ENCODE assay signal across 13 mouse cellular contexts in genomic region chr7:132568817-132569216, GRCm38 (mm10). TPM values are rescaled to one million over a fixed set of nuclear protein-coding genes. Genes with fewer than 3 reads are reported as not detected.
DNase-seq lines count a peak whose midpoint lies in the region; ATAC-seq and TF ChIP-seq lines count a peak whose summit lies in the region.
"Had no signal": no experiment of that assay in that cellular context is flagged by ENCODE, and none has a peak within 500 bp of the region (broad histone marks: within the 10 kb centered on the region; RNA-seq: fewer than 3 reads in every experiment).

No protein-coding gene starts in this region.

- H3K4me3 ChIP-seq in gastrocnemius, adult 2 months: no peak overlapping the region
- no peak overlapping the region for H3K4me3 ChIP-seq in spleen, adult 2 months (ENCODE audit: extremely low read depth, insufficient read depth, insufficient read length)
- no peak overlapping the region for H3K4me3 ChIP-seq in midbrain, embryonic 15.5 days
- H3K4me3 ChIP-seq: embryonic facial prominence, embryonic 13.5 days; heart, embryonic 15.5 days; midbrain, embryonic 10.5 days had no signal

- H3K9me3 ChIP-seq in midbrain, embryonic 15.5 days: no peaks in the 10 kb centered on the region
- H3K9me3 ChIP-seq: embryonic facial prominence, embryonic 13.5 days; heart, embryonic 15.5 days; midbrain, embryonic 10.5 days had no signal

- peak; percentile 64 for ATAC-seq in common myeloid progenitor, adult 5-6 weeks (replicated peaks; ENCODE audit: low read depth, poor library complexity, severe bottlenecking)
- no peak for ATAC-seq in midbrain, embryonic 15.5 days (replicated peaks)

- peaks cover 11% of the 10 kb centered on the region for H3K36me3 ChIP-seq in spleen, adult 2 months (ENCODE audit: control insufficient read depth, insufficient read depth, low read length)
- H3K36me3 ChIP-seq in midbrain, embryonic 15.5 days (replicated peaks): no peaks in the 10 kb centered on the region

- H3K27ac ChIP-seq in gastrocnemius, adult 2 months: peak overlapping the region; percentile 29
- peak overlapping the region; percentile 79 for H3K27ac ChIP-seq in spleen, adult 2 months (ENCODE audit: insufficient read depth, low read length)
- no peak overlapping the region for H3K27ac ChIP-seq in midbrain, embryonic 15.5 days
- H3K27ac ChIP-seq: embryonic facial prominence, embryonic 13.5 days; heart, embryonic 15.5 days; midbrain, embryonic 10.5 days had no signal

- H3K4me1 ChIP-seq in spleen, adult 2 months (ENCODE audit: control insufficient read depth, insufficient read depth, insufficient read length): peaks cover 6% of the 10 kb centered on the region; the same call in 1 of the 2 replicates
- no peaks in the 10 kb centered on the region for H3K4me1 ChIP-seq in midbrain, embryonic 15.5 days

- H3K9ac ChIP-seq in midbrain, embryonic 15.5 days: no peak overlapping the region
- H3K9ac ChIP-seq: embryonic facial prominence, embryonic 13.5 days; heart, embryonic 15.5 days had no signal

- H3K27me3 ChIP-seq in spleen, adult 2 months (ENCODE audit: control insufficient read depth, insufficient read depth, low read length): no peaks in the 10 kb centered on the region
- no peaks in the 10 kb centered on the region for H3K27me3 ChIP-seq in midbrain, embryonic 15.5 days (replicated peaks)
- H3K27me3 ChIP-seq: embryonic facial prominence, embryonic 13.5 days; heart, embryonic 15.5 days had no signal

- TF ChIP-seq CTCF in gastrocnemius, adult 2 months (IDR thresholded peaks at IDR 0.05): no peak
- no peak for TF ChIP-seq CTCF in spleen, adult 2 months (IDR thresholded peaks at IDR 0.05; ENCODE audit: extremely low read depth, insufficient read depth, insufficient read length, insufficient replicate concordance)

- intact Hi-C loops in gastrocnemius, adult 2 months (cut with DNase I): no loop called here
- intact Hi-C loops in gastrocnemius, postnatal 36 days (cut with DNase I): no loop called here

- no peak overlapping the region for H3K4me2 ChIP-seq in midbrain, embryonic 15.5 days
- H3K4me2 ChIP-seq: embryonic facial prominence, embryonic 13.5 days; heart, embryonic 15.5 days had no signal

- no peak; the same call in 1 of the 2 replicates for TF ChIP-seq POLR2A in spleen, adult 2 months (IDR thresholded peaks at IDR 0.05; ENCODE audit: low read depth, low read length)

- DNase-seq in gastrocnemius, adult 2 months: peak; percentile 37
- no peak for DNase-seq in gastrocnemius, postnatal 36 days
- DNase-seq in A20 (ENCODE audit: low read depth, low spot score): peak; percentile 87
- DNase-seq in spleen, adult 2 months (ENCODE audit: low read depth in 1 of 2, low spot score in 2 of 2): peak; percentile 59 to 74
- no peak for DNase-seq in frontal cortex, postnatal 14 days (ENCODE audit: low spot score in 2 of 2)
- no peak for DNase-seq in cerebellum, postnatal 4 days (ENCODE audit: low spot score in 2 of 2)
- DNase-seq: kidney, adult 18-20 months had no signal

- 21% methylated on average over 6 of the region's 6 CpGs for WGBS in spleen, adult 2 months
- 81% methylated on average over 6 of the region's 6 CpGs for WGBS in midbrain, embryonic 15.5 days

RNA-seq across cellular contexts. Expression of gene Oat, which starts 7.4 kb away (rescaled TPM):
- total RNA-seq in gastrocnemius, adult 2 months (2021): 100 to 1,000 TPM; 155 to 159 TPM
- total RNA-seq in gastrocnemius, postnatal 36 days (2021): 100 to 1,000 TPM; 129 to 144 TPM
- total RNA-seq in common myeloid progenitor, adult 5-6 weeks (2017): 115 and 117 TPM in 2 replicates
- 47.0 and 48.5 TPM in 2 replicates for polyA plus RNA-seq in spleen, adult 2 months (2012; rRNA removed)
- 78.6 and 85.1 TPM in 2 replicates for polyA plus RNA-seq in midbrain, embryonic 15.5 days (2015; fragmentation: Nextera tagmentation; extraction: Ambion mirVana)

RNA-seq across cellular contexts. Expression of gene Nkx1-2, which starts 30.6 kb away (rescaled TPM):
- total RNA-seq in gastrocnemius, adult 2 months (2021): not detected
- total RNA-seq in gastrocnemius, postnatal 36 days (2021): not detected
- under 0.01 TPM in 1 of 2 replicates, not detected in the other for total RNA-seq in common myeloid progenitor, adult 5-6 weeks (2017)
- polyA plus RNA-seq in spleen, adult 2 months (2012; rRNA removed): 0.14 and 0.19 TPM in 2 replicates
- 0.70 and 1.2 TPM in 2 replicates for polyA plus RNA-seq in midbrain, embryonic 15.5 days (2015; fragmentation: Nextera tagmentation; extraction: Ambion mirVana)
- total RNA-seq: liver, adult 2 months had no signal
- polyA plus RNA-seq: embryonic facial prominence, embryonic 13.5 days; heart, embryonic 15.5 days; liver, adult 2 months had no signal

RNA-seq across cellular contexts. Expression of gene Lhpp, which starts 41.6 kb away (rescaled TPM):
- 10 to 100 TPM; 10.8 to 11.1 TPM for total RNA-seq in gastrocnemius, adult 2 months (2021)
- total RNA-seq in gastrocnemius, postnatal 36 days (2021): 10 to 100 TPM; 12.9 to 13.2 TPM
- total RNA-seq in common myeloid progenitor, adult 5-6 weeks (2017): 11.6 and 11.7 TPM in 2 replicates
- polyA plus RNA-seq in spleen, adult 2 months (2012; rRNA removed): 5.6 and 8.5 TPM in 2 replicates
- polyA plus RNA-seq in midbrain, embryonic 15.5 days (2015; fragmentation: Nextera tagmentation; extraction: Ambion mirVana): 38.3 and 39.4 TPM in 2 replicates

Comparison
In these comparisons a context has a peak if more than half of its experiments do, and no peak if none do; other contexts are left out.
1. DNase-seq: peak in gastrocnemius, adult 2 months (single experiment), A20 (single experiment) and spleen, adult 2 months (2 of 2); none in gastrocnemius, postnatal 36 days (0 of 2), frontal cortex, postnatal 14 days (0 of 2) and cerebellum, postnatal 4 days (0 of 2).